Mouse (Mus musculus) neural tube, embryonic 15.5 days (tissue): ENCODE results near the gene Olfr985. TPM values are rescaled to one million over a fixed set of nuclear protein-coding genes. Genes with fewer than 3 reads are reported as not detected.

Experiments used
- ATAC-seq: fragments of 200-750 bp; cut with Nextera tagmentation; 2 replicates; pipeline ENCODE4 v1.8.0; 2017; ENCODE audit warnings: mild to moderate bottlenecking, moderate TSS enrichment, moderate library complexity; ENCODE audit not compliant: low FRiP score
- H3K27ac ChIP-seq: fragments of 300-500 bp; sonication (generic); replicated peaks from 2 replicates; pipeline ENCODE4 v1.5.1; 2015; ENCODE audit warnings: mild to moderate bottlenecking, inconsistent platforms
- H3K27me3 ChIP-seq: fragments of 300-500 bp; sonication (generic); replicated peaks from 2 replicates; pipeline ENCODE4 v1.6.1; 2015; ENCODE audit warnings: inconsistent platforms
- H3K36me3 ChIP-seq: fragments of 300-500 bp; sonication (generic); 2 replicates; pipeline ENCODE4 v1.6.1; 2015; ENCODE audit warnings: inconsistent platforms
- H3K4me1 ChIP-seq: fragments of 300-500 bp; sonication (generic); 2 replicates; pipeline ENCODE4 v1.6.1; 2015; ENCODE audit warnings: inconsistent platforms
- H3K4me2 ChIP-seq: fragments of 300-500 bp; sonication (generic); 2 replicates; pipeline ENCODE4 v1.6.1; 2015; ENCODE audit warnings: inconsistent platforms, mild to moderate bottlenecking, moderate library complexity
- H3K4me3 ChIP-seq: fragments of 300-500 bp; sonication (generic); replicated peaks from 2 replicates; pipeline ENCODE4 v1.5.1; 2015; ENCODE audit warnings: mild to moderate bottlenecking, inconsistent platforms
- H3K9ac ChIP-seq: fragments of 300-500 bp; sonication (generic); replicated peaks from 2 replicates; pipeline ENCODE4 v1.6.1; 2015; ENCODE audit warnings: mild to moderate bottlenecking, inconsistent platforms
- H3K9me3 ChIP-seq: fragments of 300-500 bp; sonication (generic); replicated peaks from 2 replicates; pipeline ENCODE4 v1.6.1; 2016; ENCODE audit warnings: inconsistent platforms
- WGBS: fragments of 180-500 bp; shearing (Covaris S2); methylation state at CpG from one replicate; pipeline ENCODE4 v1.1.7; 2015; ENCODE audit warnings: mixed read lengths; 5-methylcytosine and 5-hydroxymethylcytosine counted together
- polyA plus RNA-seq: library from polyadenylated mRNA; unstranded; fragments of >200 nt; fragmentation: Nextera tagmentation; extraction: Ambion mirVana; gene quantifications from 2 replicates; pipeline ENCODE4 v1.2.1, GENCODE M21; 2015

The Olfr985 gene
- polyA plus RNA-seq, 1 experiment from 2014 or later = not detected

DNA sequence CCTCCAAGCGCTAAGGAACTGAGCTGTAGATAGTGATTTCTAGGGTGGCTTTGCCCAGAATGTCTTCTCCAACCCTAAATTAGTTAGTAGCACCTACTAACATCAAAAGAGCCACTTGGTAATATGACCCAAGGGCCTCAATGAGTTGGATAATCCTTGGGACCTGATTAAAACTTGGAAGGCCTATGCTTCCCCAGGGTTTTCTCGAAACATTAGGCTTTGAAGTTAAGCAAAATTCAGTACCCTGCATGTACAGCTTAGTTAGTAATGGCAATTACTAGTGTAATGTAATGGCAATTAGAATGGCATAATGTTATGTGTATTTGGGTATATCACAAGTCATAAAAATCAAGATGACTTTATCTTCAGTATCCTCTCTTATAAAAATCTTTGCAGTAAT is 36.5 kb downstream of the Olfr985 start, which contains the start of gene Olfr983:
Olfr983 (minus strand) TSS at position 101 of the 400 bp plus-strand sequence.
- Histone ChIP-seq H3K4me1 (no peaks in the 10 kb centered on the region), H3K9me3 (no peaks in the 10 kb centered on the region), H3K4me2 (no peak within 1 kb of the TSS), H3K27me3 (no peaks in the 10 kb centered on the region), H3K4me3 (no peak within 1 kb of the TSS), H3K27ac (no peak within 1 kb of the TSS), H3K36me3 (no peaks in the 10 kb centered on the region), H3K9ac (no peak within 1 kb of the TSS)
- 86% methylated on average over 2 of the region's 2 CpGs for WGBS
- no peak for ATAC-seq

Other genes starting within 250 kb of the Olfr985 start
- not detected in 2 replicates for gene Olfr229, start 222.8 kb downstream of the Olfr985 start, polyA plus RNA-seq
- gene Olfr974, start 192.7 kb downstream of the Olfr985 start, polyA plus RNA-seq = not detected in 2 replicates
- not detected in 2 replicates for gene Olfr975, start 178.1 kb downstream of the Olfr985 start, polyA plus RNA-seq
- gene Olfr976, start 169.1 kb downstream of the Olfr985 start, polyA plus RNA-seq = not detected in 2 replicates
- not detected in 2 replicates for gene Olfr978, start 138.1 kb downstream of the Olfr985 start, polyA plus RNA-seq
- not detected in 2 replicates for gene Olfr979, start 126.7 kb downstream of the Olfr985 start, polyA plus RNA-seq
- gene Olfr980, start 120.6 kb downstream of the Olfr985 start, polyA plus RNA-seq = not detected in 2 replicates
- not detected in 2 replicates for gene Olfr981, start 108.7 kb downstream of the Olfr985 start, polyA plus RNA-seq
- not detected in 2 replicates for gene Olfr982, start 56.4 kb downstream of the Olfr985 start, polyA plus RNA-seq
- not detected in 2 replicates for gene Olfr983, start 36.6 kb downstream of the Olfr985 start, polyA plus RNA-seq
- gene Olfr984, start 16.0 kb downstream of the Olfr985 start, polyA plus RNA-seq = not detected in 2 replicates
- not detected in 2 replicates for gene Tmem225, start 17.9 kb upstream of the Olfr985 start, polyA plus RNA-seq
- gene Olfr986, start 50.7 kb upstream of the Olfr985 start, polyA plus RNA-seq = 0.05 and 0.08 TPM in 2 replicates
- gene Zfp202, start 62.1 kb upstream of the Olfr985 start, polyA plus RNA-seq = 10.2 and 11.0 TPM in 2 replicates
- gene Scn3b, start 139.0 kb upstream of the Olfr985 start, polyA plus RNA-seq = 121 and 137 TPM in 2 replicates